8 mouse cellular contexts compared by ENCODE assay signal in genomic region chr2:169961463-169962230, GRCm38 (mm10).
DNase-seq lines count a peak whose midpoint lies in the region; ATAC-seq and TF ChIP-seq lines count a peak whose summit lies in the region.

No protein-coding gene starts in this region.

- H3K4me1 ChIP-seq in lung, embryonic 14.5 days (ENCODE audit: insufficient read depth): no peaks in the 10 kb centered on the region
- no peaks in the 10 kb centered on the region for H3K4me1 ChIP-seq in lung, adult 2 months (ENCODE audit: control insufficient read depth, insufficient read depth, low read length)
- H3K4me1 ChIP-seq in forebrain, embryonic 13.5 days: peaks cover 49% of the 10 kb centered on the region
- H3K4me1 ChIP-seq in limb, embryonic 11.5 days (ENCODE audit: control insufficient read depth, insufficient read depth, low read length): no peaks in the 10 kb centered on the region
- no peaks in the 10 kb centered on the region; the same call in none of the 2 replicates for H3K4me1 ChIP-seq in thymus, adult 2 months (replicated peaks; ENCODE audit: control insufficient read depth, insufficient read depth, low read length)

- peak overlapping the region; percentile 21; the same call in 1 of the 2 replicates for H3K9ac ChIP-seq in lung, embryonic 14.5 days
- peak overlapping the region; percentile 34 for H3K9ac ChIP-seq in forebrain, embryonic 13.5 days
- H3K9ac ChIP-seq in limb, embryonic 11.5 days (ENCODE audit: low read length): no peak overlapping the region

- no peaks in the 10 kb centered on the region for H3K9me3 ChIP-seq in lung, embryonic 14.5 days (ENCODE audit: low read depth, low read length)
- H3K9me3 ChIP-seq in forebrain, embryonic 13.5 days (replicated peaks): no peaks in the 10 kb centered on the region
- H3K9me3 ChIP-seq in limb, embryonic 11.5 days (ENCODE audit: control insufficient read depth, low read length): no peaks in the 10 kb centered on the region

- TF ChIP-seq CTCF in lung, embryonic 14.5 days (IDR thresholded peaks at IDR 0.05; ENCODE audit: low read depth): no peak
- TF ChIP-seq CTCF in lung, adult 2 months (IDR thresholded peaks at IDR 0.05; ENCODE audit: insufficient read depth, low read length): no peak
- no peak for TF ChIP-seq CTCF in thymus, adult 2 months (IDR thresholded peaks at IDR 0.05; ENCODE audit: borderline replicate concordance, control insufficient read depth, extremely low read depth, insufficient read depth, low read length, poor library complexity)

- ATAC-seq in lung, embryonic 14.5 days (ENCODE audit: insufficient read depth): peak; percentile 63
- peak; percentile 82 for ATAC-seq in forebrain, embryonic 13.5 days
- ATAC-seq in limb, embryonic 11.5 days (ENCODE audit: insufficient number of reproducible peaks, low FRiP score, low TSS enrichment, low read depth): no peak
- ATAC-seq in CD4-positive, CD25-positive, alpha-beta regulatory T cell, adult 4 months: no peak

- WGBS in lung, embryonic 14.5 days: 28% methylated on average over 24 of the region's 24 CpGs
- WGBS in lung, adult 2 months: 26% methylated on average over 24 of the region's 24 CpGs
- 5% methylated on average over 24 of the region's 24 CpGs for WGBS in forebrain, embryonic 13.5 days
- WGBS in limb, embryonic 11.5 days: 22% methylated on average over 24 of the region's 24 CpGs
- 25% methylated on average over 24 of the region's 24 CpGs for WGBS in thymus, adult 2 months

- H3K27ac ChIP-seq in lung, embryonic 14.5 days (ENCODE audit: low read depth): no peak overlapping the region
- H3K27ac ChIP-seq in forebrain, embryonic 13.5 days: peak overlapping the region; percentile 79
- H3K27ac ChIP-seq in limb, embryonic 11.5 days (replicated peaks; ENCODE audit: low read depth, low read length): no peak overlapping the region
- H3K27ac ChIP-seq in thymus, adult 2 months (ENCODE audit: control insufficient read depth, insufficient read depth, low read length): no peak overlapping the region

- TF ChIP-seq POLR2A in lung, adult 2 months (IDR thresholded peaks at IDR 0.05; ENCODE audit: borderline replicate concordance, extremely low read depth, low read depth, low read length): no peak
- no peak for TF ChIP-seq POLR2A in thymus, adult 2 months (IDR thresholded peaks at IDR 0.05; ENCODE audit: control insufficient read depth, extremely low read depth, insufficient read depth, low read length, poor library complexity)

- peak overlapping the region; percentile 27 for H3K4me3 ChIP-seq in lung, embryonic 14.5 days (ENCODE audit: low read depth, low read length)
- H3K4me3 ChIP-seq in lung, adult 2 months (replicated peaks; ENCODE audit: extremely low read depth, low read depth, low read length): no peak overlapping the region
- peak overlapping the region; percentile 31 for H3K4me3 ChIP-seq in forebrain, embryonic 13.5 days
- peak overlapping the region; percentile 20; the same call in 1 of the 2 replicates for H3K4me3 ChIP-seq in limb, embryonic 11.5 days (ENCODE audit: low read depth, low read length)
- no peak overlapping the region for H3K4me3 ChIP-seq in thymus, adult 2 months (ENCODE audit: control insufficient read depth, insufficient read depth, low read length)

- peak overlapping the region; percentile 65 for H3K4me2 ChIP-seq in lung, embryonic 14.5 days
- peak overlapping the region; percentile 66 for H3K4me2 ChIP-seq in forebrain, embryonic 13.5 days
- H3K4me2 ChIP-seq in limb, embryonic 11.5 days (ENCODE audit: low read depth, severe bottlenecking): peak overlapping the region; percentile 53

- no peaks in the 10 kb centered on the region for H3K27me3 ChIP-seq in lung, embryonic 14.5 days (ENCODE audit: insufficient read depth, low read length)
- H3K27me3 ChIP-seq in forebrain, embryonic 13.5 days: peaks cover 4% of the 10 kb centered on the region; the same call in 1 of the 2 replicates
- H3K27me3 ChIP-seq in limb, embryonic 11.5 days (ENCODE audit: control insufficient read depth, insufficient read depth, low read length): no peaks in the 10 kb centered on the region
- H3K27me3 ChIP-seq in thymus, adult 2 months (ENCODE audit: control insufficient read depth, insufficient read depth, low read length): no peaks in the 10 kb centered on the region

- peak; percentile 60 for DNase-seq in lung, embryonic 14.5 days
- no peak for DNase-seq in lung, adult 2 months
- peak; percentile 32 for DNase-seq in limb, embryonic 11.5 days (ENCODE audit: low spot score)
- DNase-seq in right cerebral cortex, postnatal 25 days: peak; percentile 21
- DNase-seq in thymus, adult 2 months: no peak
- no peak for DNase-seq in adrenal gland, postnatal 4 days (ENCODE audit: low spot score in 2 of 2)

- no peaks in the 10 kb centered on the region for H3K36me3 ChIP-seq in lung, embryonic 14.5 days (ENCODE audit: insufficient read depth)
- H3K36me3 ChIP-seq in forebrain, embryonic 13.5 days (ENCODE audit: poor library complexity, severe bottlenecking): no peaks in the 10 kb centered on the region
- H3K36me3 ChIP-seq in limb, embryonic 11.5 days (ENCODE audit: control insufficient read depth, insufficient read depth, low read length): no peaks in the 10 kb centered on the region
- H3K36me3 ChIP-seq in thymus, adult 2 months (ENCODE audit: control insufficient read depth, insufficient read depth, low read length): no peaks in the 10 kb centered on the region

Comparison
In these comparisons a context has a peak if more than half of its experiments do, and no peak if none do; other contexts are left out.
1. DNase-seq: peak in lung, embryonic 14.5 days (single experiment), limb, embryonic 11.5 days (single experiment) and right cerebral cortex, postnatal 25 days (single experiment); none in lung, adult 2 months (single experiment), thymus, adult 2 months (single experiment) and adrenal gland, postnatal 4 days (0 of 2).
2. H3K4me3 ChIP-seq: peak in lung, embryonic 14.5 days (single experiment), forebrain, embryonic 13.5 days (single experiment) and limb, embryonic 11.5 days (single experiment); none in lung, adult 2 months (single experiment) and thymus, adult 2 months (single experiment).
3. ATAC-seq: peak in lung, embryonic 14.5 days (single experiment) and forebrain, embryonic 13.5 days (single experiment); none in limb, embryonic 11.5 days (single experiment) and CD4-positive, CD25-positive, alpha-beta regulatory T cell, adult 4 months (single experiment).
4. Peak in every context shown above with its lines, with median percentiles within 50 percentile points of each other: H3K4me2 ChIP-seq.